Mouse (Mus musculus) common myeloid progenitor, adult 5-6 weeks (primary cell): ENCODE measurements around the gene Ntm. TPM values are rescaled to one million over a fixed set of nuclear protein-coding genes. Genes with fewer than 3 reads are reported as not detected.

Experiments used
- ATAC-seq: replicated peaks from 2 replicates; pipeline ENCODE4 v1.8.0; 2016; ENCODE audit warnings: low read depth, mild to moderate bottlenecking, moderate TSS enrichment, inconsistent platforms; ENCODE audit not compliant: poor library complexity, severe bottlenecking
- total RNA-seq: library from RNA; stranded (forward); fragments of 200-1000, 187-1606 nt; gene quantifications from 2 replicates; pipeline ENCODE4 v1.2.3, GENCODE M21; 2017

Ntm gene
- total RNA-seq, 1 experiment from 2014 or later, result not detected

- ATAC-seq, result no peak
These were observed 674.8 kb downstream of the Ntm start for GRCm38 (mm10) chr9:29288003-29288704.

GRCm38 (mm10) chr9:29285144-29285543 is 677.8 kb downstream of the Ntm start:
- no peak for ATAC-seq

- no peak for ATAC-seq
These were observed 690.1 kb downstream of the Ntm start for GRCm38 (mm10) chr9:29272861-29273260.

- ATAC-seq, result no peak
These were observed 693.0 kb downstream of the Ntm start for GRCm38 (mm10) chr9:29269988-29270387.

- no peak for ATAC-seq
These were observed 693.7 kb downstream of the Ntm start for GRCm38 (mm10) chr9:29269277-29269646.

- ATAC-seq, result no peak
These were observed 694.2 kb downstream of the Ntm start for GRCm38 (mm10) chr9:29268583-29269276.

- ATAC-seq, result no peak
These were observed 695.3 kb downstream of the Ntm start for GRCm38 (mm10) chr9:29267663-29268062.

GRCm38 (mm10) chr9:29265177-29265576 is 697.8 kb downstream of the Ntm start:
- no peak for ATAC-seq

GRCm38 (mm10) chr9:29262836-29263235 is 700.1 kb downstream of the Ntm start:
- no peak for ATAC-seq

GRCm38 (mm10) chr9:29252866-29253265 is 710.1 kb downstream of the Ntm start:
- no peak for ATAC-seq

GRCm38 (mm10) chr9:29250813-29251212 is 712.1 kb downstream of the Ntm start:
- no peak for ATAC-seq

- no peak for ATAC-seq
These were observed 715.1 kb downstream of the Ntm start for GRCm38 (mm10) chr9:29247812-29248211.

- no peak for ATAC-seq
These were observed 718.9 kb downstream of the Ntm start for GRCm38 (mm10) chr9:29244006-29244405.

GRCm38 (mm10) chr9:29242497-29243422 is 720.2 kb downstream of the Ntm start:
- no peak for ATAC-seq

GRCm38 (mm10) chr9:29240797-29241196 is 722.1 kb downstream of the Ntm start:
- no peak for ATAC-seq

- no peak for ATAC-seq
These were observed 724.0 kb downstream of the Ntm start for GRCm38 (mm10) chr9:29238973-29239372.

GRCm38 (mm10) chr9:29236752-29237151 is 726.2 kb downstream of the Ntm start:
- no peak for ATAC-seq

GRCm38 (mm10) chr9:29227747-29228146 is 735.2 kb downstream of the Ntm start:
- no peak for ATAC-seq

- ATAC-seq, result no peak
These were observed 739.9 kb downstream of the Ntm start for GRCm38 (mm10) chr9:29222915-29223545.

- ATAC-seq, result no peak
These were observed 741.9 kb downstream of the Ntm start for GRCm38 (mm10) chr9:29220941-29221615.
